Mouse (Mus musculus): ENCODE results near the gene Safb.

Gene Safb

GRCm38 (mm10) chr17:56655311-56655710 lies 70.7 kb downstream of the Safb start:
- no peak for DNase-seq

Measured in embryo, embryonic 11 days (tissue).